Mouse (Mus musculus): ENCODE data around the gene Olfr551. TPM values are rescaled to one million over a fixed set of nuclear protein-coding genes. Genes with fewer than 3 reads are reported as not detected.

Olfr551 gene
- total RNA-seq, 2 experiments from 2014 or later = not detected

Other genes starting within 250 kb of the Olfr551 start
- gene Rrm1, start 150.2 kb downstream of the Olfr551 start, total RNA-seq (2021) = 10 to 100 TPM; 14.4 to 19.1 TPM
- gene Olfr543, start 110.2 kb downstream of the Olfr551 start, total RNA-seq (2021) = not detected
- gene Olfr544, start 103.6 kb downstream of the Olfr551 start, total RNA-seq (2021) = not detected
- not detected for gene Olfr545, start 92.3 kb downstream of the Olfr551 start, total RNA-seq (2021)
- gene Olfr547, start 57.1 kb downstream of the Olfr551 start, total RNA-seq (2021) = not detected
- gene Olfr548-ps1, start 51.0 kb downstream of the Olfr551 start, total RNA-seq (2021) = not detected
- gene Olfr549, start 42.0 kb downstream of the Olfr551 start, total RNA-seq (2021) = not detected
- gene Trim21, start 26.4 kb downstream of the Olfr551 start, total RNA-seq (2021) = 1 to 10 TPM; 6.1 to 7.7 TPM
- under 1 TPM; 0.17 to 0.37 TPM for gene Olfr550, start 20.4 kb downstream of the Olfr551 start, total RNA-seq (2021)
- gene Olfr552, start 5.9 kb upstream of the Olfr551 start, total RNA-seq (2021) = under 1 TPM; 0.07 to 0.27 TPM
- gene Olfr553, start 26.3 kb upstream of the Olfr551 start, total RNA-seq (2021) = not detected
- not detected for gene Olfr554, start 46.5 kb upstream of the Olfr551 start, total RNA-seq (2021)
- gene Olfr555, start 66.9 kb upstream of the Olfr551 start, total RNA-seq (2021) = not detected
- not detected for gene Olfr556, start 73.0 kb upstream of the Olfr551 start, total RNA-seq (2021)
- gene Trim68, start 95.4 kb upstream of the Olfr551 start, total RNA-seq (2021) = 1 to 10 TPM; 7.7 to 8.7 TPM
- not detected for gene Olfr557, start 104.0 kb upstream of the Olfr551 start, total RNA-seq (2021)
- gene Olfr558, start 110.3 kb upstream of the Olfr551 start, total RNA-seq (2021) = 1 to 10 TPM; 4.8 to 5.1 TPM
- gene Olfr33, start 127.2 kb upstream of the Olfr551 start, total RNA-seq (2021) = not detected
- gene Olfr559, start 135.6 kb upstream of the Olfr551 start, total RNA-seq (2021) = not detected
- under 1 TPM in 1 of 2 experiments, not detected in 1; 0.32 TPM for gene Olfr560, start 167.5 kb upstream of the Olfr551 start, total RNA-seq (2021)
- 1 to 10 TPM; 1.6 to 2.1 TPM for gene Olfr78, start 167.6 kb upstream of the Olfr551 start, total RNA-seq (2021)
- gene Olfr561, start 179.3 kb upstream of the Olfr551 start, total RNA-seq (2021) = not detected
- gene Olfr564, start 211.6 kb upstream of the Olfr551 start, total RNA-seq (2021) = not detected